Mouse (Mus musculus): ENCODE measurements around the gene Milr1. TPM values are rescaled to one million over a fixed set of nuclear protein-coding genes. Genes with fewer than 3 reads are reported as not detected.
"Not testable (repeated sequence)": the region's sequence is repeated elsewhere in the genome, so short reads cannot be mapped to it uniquely, and the experiment has no call there.

Gene Milr1
- polyA plus RNA-seq, 1 experiment from 2014 or later = 0.72 TPM

- Histone ChIP-seq H3K36me3 (ENCODE audit: control insufficient read depth, insufficient read depth) (no peaks in the 10 kb centered on the region), H3K27ac (ENCODE audit: low read length) (no peak overlapping the region), H3K4me1 (replicated peaks; ENCODE audit: control insufficient read depth, insufficient read depth, low read length) (no peaks in the 10 kb centered on the region), H3K4me3 (replicated peaks; ENCODE audit: low read length) (no peak overlapping the region), H3K27me3 (replicated peaks; ENCODE audit: control insufficient read depth, insufficient read depth, low read length) (no peaks in the 10 kb centered on the region), H3K9me3 (ENCODE audit: control insufficient read depth, low read length) (no peaks in the 10 kb centered on the region), H3K4me2 (ENCODE audit: low read length) (no peak overlapping the region), H3K9ac (replicated peaks; ENCODE audit: low read depth, low read length) (no peak overlapping the region)
- 74% methylated on average over 5 of the region's 5 CpGs for WGBS
- no peak for ATAC-seq
Observed at GRCm38 (mm10) chr11:106710789-106711188, 40.2 kb upstream of the Milr1 start.

DNA sequence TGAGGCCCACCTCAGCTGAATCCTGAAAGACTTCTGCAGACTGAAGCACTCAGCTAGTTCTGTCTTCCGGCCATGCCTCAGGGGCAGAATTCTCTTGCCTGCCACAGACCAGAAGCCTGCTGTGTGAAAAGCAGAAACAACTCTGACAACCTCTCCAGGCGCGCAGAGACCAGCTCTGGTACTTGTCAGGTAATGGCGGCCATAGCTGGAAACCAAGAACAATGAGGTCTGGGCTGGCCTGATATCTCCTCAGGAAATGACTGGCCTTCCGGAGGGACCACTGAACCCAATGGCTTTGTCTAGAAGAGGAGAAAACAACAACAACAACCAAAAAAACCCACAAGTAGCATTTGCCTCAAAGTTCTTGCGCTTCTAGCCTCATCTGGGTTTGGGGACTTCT, 36.0 kb upstream of the Milr1 start:
- H3K27me3 ChIP-seq (replicated peaks; ENCODE audit: control insufficient read depth, insufficient read depth, low read length) = no peaks in the 10 kb centered on the region
- no peaks in the 10 kb centered on the region for H3K36me3 ChIP-seq (ENCODE audit: control insufficient read depth, insufficient read depth)
- H3K9ac ChIP-seq (replicated peaks; ENCODE audit: low read depth, low read length) = no peak overlapping the region
- ATAC-seq = no peak
- no peaks in the 10 kb centered on the region for H3K9me3 ChIP-seq (ENCODE audit: control insufficient read depth, low read length)
- H3K4me3 ChIP-seq (replicated peaks; ENCODE audit: low read length) = no peak overlapping the region
- H3K27ac ChIP-seq (ENCODE audit: low read length) = no peak overlapping the region
- 85% methylated on average over 6 of the region's 6 CpGs for WGBS
- no peak overlapping the region for H3K4me2 ChIP-seq (ENCODE audit: low read length)
- no peaks in the 10 kb centered on the region for H3K4me1 ChIP-seq (replicated peaks; ENCODE audit: control insufficient read depth, insufficient read depth, low read length)

DNA sequence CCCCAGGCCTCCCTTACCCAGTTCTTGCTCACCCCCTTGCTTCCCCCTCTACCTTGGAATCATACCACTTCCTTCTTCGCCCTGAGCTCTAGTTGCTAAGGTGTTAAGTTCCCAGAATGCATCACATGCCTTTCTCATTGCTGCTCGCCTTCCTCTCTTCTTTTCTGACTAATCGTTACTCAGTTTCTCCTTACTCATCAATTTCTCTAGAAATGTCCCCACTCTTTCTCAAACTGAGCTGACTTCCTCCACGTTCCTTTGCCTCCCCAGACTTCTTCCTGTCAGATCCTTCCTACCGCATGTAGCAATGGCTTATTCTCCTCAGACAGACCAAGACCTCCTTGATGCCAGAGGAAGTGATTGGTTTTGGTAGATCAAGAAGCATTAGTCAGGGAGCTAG, 34.5 kb upstream of the Milr1 start:
- ATAC-seq = no peak
- WGBS = 87% methylated on average over 5 of the region's 5 CpGs
- H3K9ac ChIP-seq (replicated peaks; ENCODE audit: low read depth, low read length) = no peak overlapping the region

DNA sequence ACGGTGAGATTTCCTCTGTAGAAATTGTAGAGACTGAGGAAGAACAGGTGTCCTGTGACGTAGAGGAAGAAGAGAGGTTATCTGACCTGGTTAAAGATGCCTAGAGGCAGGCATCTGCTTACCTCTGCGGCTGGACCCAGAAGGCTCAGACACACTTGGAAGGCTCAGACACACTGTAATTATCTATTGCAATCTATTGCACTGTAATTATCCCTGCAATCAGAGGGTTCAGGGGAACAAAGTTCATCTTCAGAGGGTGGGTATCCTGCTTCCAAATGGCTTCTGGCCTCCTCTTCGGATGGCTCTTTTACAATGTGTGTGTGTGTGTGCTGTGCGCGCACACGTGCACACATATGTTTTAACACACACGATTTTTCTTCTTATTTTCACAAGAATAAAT, 30.6 kb upstream of the Milr1 start:
- no peak overlapping the region for H3K27ac ChIP-seq (ENCODE audit: low read length)
- ATAC-seq = no peak
- no peaks in the 10 kb centered on the region for H3K36me3 ChIP-seq (ENCODE audit: control insufficient read depth, insufficient read depth)
- H3K9me3 ChIP-seq (ENCODE audit: control insufficient read depth, low read length) = no peaks in the 10 kb centered on the region
- no peak overlapping the region for H3K9ac ChIP-seq (replicated peaks; ENCODE audit: low read depth, low read length)
- 90% methylated on average over 8 of the region's 8 CpGs for WGBS
- H3K4me2 ChIP-seq (ENCODE audit: low read length) = no peak overlapping the region
- no peaks in the 10 kb centered on the region for H3K4me1 ChIP-seq (replicated peaks; ENCODE audit: control insufficient read depth, insufficient read depth, low read length)
- H3K27me3 ChIP-seq (replicated peaks; ENCODE audit: control insufficient read depth, insufficient read depth, low read length) = no peaks in the 10 kb centered on the region
- no peak overlapping the region for H3K4me3 ChIP-seq (replicated peaks; ENCODE audit: low read length)

More for the DNA sequence above, 34.5 kb upstream of the Milr1 start:
- Histone ChIP-seq H3K4me2 (ENCODE audit: low read length) (no peak overlapping the region), H3K36me3 (ENCODE audit: control insufficient read depth, insufficient read depth) (no peaks in the 10 kb centered on the region), H3K27ac (ENCODE audit: low read length) (no peak overlapping the region), H3K27me3 (replicated peaks; ENCODE audit: control insufficient read depth, insufficient read depth, low read length) (no peaks in the 10 kb centered on the region), H3K9me3 (ENCODE audit: control insufficient read depth, low read length) (no peaks in the 10 kb centered on the region), H3K4me3 (replicated peaks; ENCODE audit: low read length) (no peak overlapping the region), H3K4me1 (replicated peaks; ENCODE audit: control insufficient read depth, insufficient read depth, low read length) (no peaks in the 10 kb centered on the region)

DNA sequence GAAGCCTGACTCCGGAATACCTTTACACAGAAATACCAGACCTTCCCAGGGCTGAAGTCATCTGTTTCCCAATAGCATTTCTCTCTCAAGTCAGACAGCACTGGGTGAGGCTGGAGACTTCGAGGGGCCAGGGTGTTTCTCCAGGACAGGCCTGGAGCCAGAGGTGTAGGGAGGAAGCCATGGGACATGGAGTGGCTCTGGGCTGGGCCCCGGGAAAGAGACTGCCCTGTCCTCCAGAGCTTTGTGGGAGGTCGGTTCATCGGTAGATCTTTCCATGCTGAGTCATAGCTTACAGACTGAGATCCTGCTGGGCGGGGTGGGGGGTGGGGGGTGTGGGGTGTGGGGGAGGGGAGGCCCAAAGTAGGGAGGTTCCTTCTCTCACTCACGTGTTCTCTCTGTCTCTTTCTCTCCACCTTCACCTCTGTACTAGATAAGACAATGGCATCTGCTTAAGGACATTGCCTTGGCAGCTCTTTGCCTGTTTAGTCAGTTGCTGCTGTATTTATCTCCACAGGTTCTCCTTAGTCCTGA, 28.1 kb upstream of the Milr1 start:
- no peak overlapping the region for H3K9ac ChIP-seq (replicated peaks; ENCODE audit: low read depth, low read length)
- no peak overlapping the region for H3K4me2 ChIP-seq (ENCODE audit: low read length)
- H3K4me3 ChIP-seq (replicated peaks; ENCODE audit: low read length) = no peak overlapping the region
- no peaks in the 10 kb centered on the region for H3K9me3 ChIP-seq (ENCODE audit: control insufficient read depth, low read length)
- H3K27me3 ChIP-seq (replicated peaks; ENCODE audit: control insufficient read depth, insufficient read depth, low read length) = no peaks in the 10 kb centered on the region
- no peak overlapping the region for H3K27ac ChIP-seq (ENCODE audit: low read length)
- 37% methylated on average over 7 of the region's 7 CpGs for WGBS
- no peak for ATAC-seq
- H3K4me1 ChIP-seq (replicated peaks; ENCODE audit: control insufficient read depth, insufficient read depth, low read length) = 0 out of 2 replicates have a peak, but pooled peaks cover under 1% of the 10 kb centered on the region
- H3K36me3 ChIP-seq (ENCODE audit: control insufficient read depth, insufficient read depth) = no peaks in the 10 kb centered on the region

DNA sequence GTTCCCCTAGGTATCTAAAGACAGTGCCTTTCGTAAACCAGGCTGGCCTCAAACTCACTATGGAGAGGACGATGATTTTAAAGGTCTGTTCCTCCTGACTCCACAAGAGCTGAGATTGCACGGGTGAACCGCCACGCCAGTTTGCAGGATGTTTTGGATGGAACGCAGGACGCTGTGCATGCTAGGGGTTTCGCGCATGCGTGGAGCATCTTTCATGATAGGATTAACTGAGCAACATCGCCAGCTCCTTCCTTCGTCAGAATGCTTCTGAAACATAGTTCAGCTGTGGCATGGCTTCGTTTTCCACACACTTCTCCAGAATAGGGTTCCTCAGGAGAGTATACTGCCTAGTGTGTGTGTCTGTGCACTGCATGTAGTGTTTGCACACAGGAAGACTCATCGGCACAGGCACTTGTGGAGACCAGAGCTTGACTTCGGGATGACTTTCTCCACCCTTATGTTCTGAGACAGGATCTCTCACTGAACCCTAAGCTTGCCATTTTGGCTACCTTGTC, 27.4 kb upstream of the Milr1 start:
- ATAC-seq = no peak
- no peaks in the 10 kb centered on the region for H3K36me3 ChIP-seq (ENCODE audit: control insufficient read depth, insufficient read depth)
- no peak overlapping the region for H3K27ac ChIP-seq (ENCODE audit: low read length)
- H3K27me3 ChIP-seq (replicated peaks; ENCODE audit: control insufficient read depth, insufficient read depth, low read length) = no peaks in the 10 kb centered on the region
- H3K4me1 ChIP-seq (replicated peaks; ENCODE audit: control insufficient read depth, insufficient read depth, low read length) = peaks cover 2% of the 10 kb centered on the region; the same call in 1 of the 2 replicates
- WGBS = 78% methylated on average over 15 of the region's 15 CpGs
- no peak overlapping the region for H3K9ac ChIP-seq (replicated peaks; ENCODE audit: low read depth, low read length)
- no peak overlapping the region for H3K4me3 ChIP-seq (replicated peaks; ENCODE audit: low read length)
- no peaks in the 10 kb centered on the region for H3K9me3 ChIP-seq (ENCODE audit: control insufficient read depth, low read length)
- H3K4me2 ChIP-seq (ENCODE audit: low read length) = no peak overlapping the region

GRCm38 (mm10) chr11:106724176-106724915, 26.7 kb upstream of the Milr1 start:
- no peak overlapping the region for H3K27ac ChIP-seq (ENCODE audit: low read length)
- H3K9me3 ChIP-seq (ENCODE audit: control insufficient read depth, low read length) = no peaks in the 10 kb centered on the region
- H3K36me3 ChIP-seq (ENCODE audit: control insufficient read depth, insufficient read depth) = no peaks in the 10 kb centered on the region
- WGBS = 87% methylated on average over 10 of the region's 10 CpGs
- H3K4me2 ChIP-seq (ENCODE audit: low read length) = no peak overlapping the region
- H3K4me1 ChIP-seq (replicated peaks; ENCODE audit: control insufficient read depth, insufficient read depth, low read length) = peaks cover 2% of the 10 kb centered on the region; the same call in 1 of the 2 replicates
- no peak for ATAC-seq
- H3K27me3 ChIP-seq (replicated peaks; ENCODE audit: control insufficient read depth, insufficient read depth, low read length) = no peaks in the 10 kb centered on the region
- H3K9ac ChIP-seq (replicated peaks; ENCODE audit: low read depth, low read length) = no peak overlapping the region
- no peak overlapping the region for H3K4me3 ChIP-seq (replicated peaks; ENCODE audit: low read length)

GRCm38 (mm10) chr11:106724916-106725235, 26.1 kb upstream of the Milr1 start:
- H3K4me2 ChIP-seq (ENCODE audit: low read length); H3K36me3 ChIP-seq (ENCODE audit: control insufficient read depth, insufficient read depth); ATAC-seq; H3K4me3 ChIP-seq (replicated peaks; ENCODE audit: low read length); H3K9me3 ChIP-seq (ENCODE audit: control insufficient read depth, low read length); H3K27me3 ChIP-seq (replicated peaks; ENCODE audit: control insufficient read depth, insufficient read depth, low read length); H3K9ac ChIP-seq (replicated peaks; ENCODE audit: low read depth, low read length); H3K4me1 ChIP-seq (replicated peaks; ENCODE audit: control insufficient read depth, insufficient read depth, low read length); H3K27ac ChIP-seq (ENCODE audit: low read length): not testable (repeated sequence)
- WGBS = 95% methylated on average over 9 of the region's 9 CpGs

DNA sequence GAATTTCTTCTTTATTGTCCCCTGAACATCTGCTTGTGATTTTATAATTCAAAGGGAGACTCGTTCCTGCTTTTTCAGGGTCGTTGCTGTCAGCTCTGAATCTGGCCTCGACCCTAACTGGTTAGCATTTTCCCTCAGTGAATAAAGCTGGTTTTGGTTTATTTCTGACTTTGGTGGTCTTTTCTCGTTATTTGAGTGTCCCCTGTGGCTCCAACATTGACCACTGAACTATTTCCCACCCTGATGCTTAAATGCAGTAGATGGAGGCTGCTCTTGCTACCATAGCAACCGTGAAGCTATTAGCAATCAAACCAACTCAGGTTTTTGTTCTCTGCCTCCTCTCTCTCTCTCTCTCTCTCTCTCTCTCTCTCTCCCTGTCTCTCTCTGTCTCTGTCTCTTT, 23.1 kb upstream of the Milr1 start:
- Histone ChIP-seq H3K9ac (replicated peaks; ENCODE audit: low read depth, low read length) (no peak overlapping the region), H3K27me3 (replicated peaks; ENCODE audit: control insufficient read depth, insufficient read depth, low read length) (no peaks in the 10 kb centered on the region), H3K4me1 (replicated peaks; ENCODE audit: control insufficient read depth, insufficient read depth, low read length) (peaks cover 2% of the 10 kb centered on the region; the same call in 1 of the 2 replicates), H3K4me3 (replicated peaks; ENCODE audit: low read length) (no peak overlapping the region), H3K36me3 (ENCODE audit: control insufficient read depth, insufficient read depth) (no peaks in the 10 kb centered on the region), H3K9me3 (ENCODE audit: control insufficient read depth, low read length) (no peaks in the 10 kb centered on the region), H3K4me2 (ENCODE audit: low read length) (no peak overlapping the region), H3K27ac (ENCODE audit: low read length) (no peak overlapping the region)
- no peak for ATAC-seq
- WGBS = 35% methylated on average over 5 of the region's 5 CpGs
